Mouse (Mus musculus): ENCODE measurements around the gene Ctxn2.
"Not testable (repeated sequence)": the region's sequence is repeated elsewhere in the genome, so short reads cannot be mapped to it uniquely, and the experiment has no call there.

Gene Ctxn2

GRCm38 (mm10) chr2:125135903-125136811 lies at the start of gene Ctxn2:
Ctxn2 (plus strand) TSS chr2:125136692.
- peak; percentile 61 for DNase-seq (ENCODE audit: low read depth)

DNA sequence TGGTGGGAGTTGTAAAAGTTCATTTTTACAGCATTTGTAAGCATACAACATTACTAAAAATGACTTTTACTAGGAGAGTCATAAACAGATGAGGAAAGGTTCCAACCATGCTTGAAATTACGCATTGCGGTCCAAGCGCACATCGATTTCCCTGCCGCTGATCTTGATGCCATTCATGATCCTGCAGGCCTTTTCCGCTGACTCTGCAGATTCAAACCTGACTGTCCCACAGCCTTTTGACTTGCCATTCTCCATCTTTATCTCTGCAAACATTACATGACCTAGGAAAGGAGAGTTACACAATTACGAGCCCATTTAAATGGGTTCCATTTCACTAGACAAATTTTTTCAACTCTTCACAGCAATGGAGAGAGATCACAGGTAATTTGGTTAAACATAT lies 47.7 kb upstream of the Ctxn2 start:
- DNase-seq (ENCODE audit: low read depth): no peak

DNA sequence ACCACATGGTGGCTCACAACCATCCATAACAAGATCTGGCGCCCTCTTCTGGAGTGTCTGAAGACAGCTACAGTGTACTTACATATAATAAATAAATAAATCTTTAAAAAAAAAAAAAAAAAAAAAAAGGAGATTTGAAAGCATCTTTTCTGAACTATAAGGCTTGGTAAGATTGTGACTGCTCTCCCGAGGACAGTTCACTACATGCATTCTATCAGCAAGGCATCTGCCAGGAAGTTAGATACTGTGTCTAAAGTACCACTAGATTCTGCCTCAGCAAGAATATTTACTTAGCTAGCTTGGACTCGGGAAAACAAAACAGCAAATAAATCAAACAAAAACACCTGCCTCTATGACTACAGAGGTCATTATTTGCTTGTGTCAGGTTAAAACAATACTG lies 44.4 kb upstream of the Ctxn2 start:
- DNase-seq (ENCODE audit: low read depth): not testable (repeated sequence)

DNA sequence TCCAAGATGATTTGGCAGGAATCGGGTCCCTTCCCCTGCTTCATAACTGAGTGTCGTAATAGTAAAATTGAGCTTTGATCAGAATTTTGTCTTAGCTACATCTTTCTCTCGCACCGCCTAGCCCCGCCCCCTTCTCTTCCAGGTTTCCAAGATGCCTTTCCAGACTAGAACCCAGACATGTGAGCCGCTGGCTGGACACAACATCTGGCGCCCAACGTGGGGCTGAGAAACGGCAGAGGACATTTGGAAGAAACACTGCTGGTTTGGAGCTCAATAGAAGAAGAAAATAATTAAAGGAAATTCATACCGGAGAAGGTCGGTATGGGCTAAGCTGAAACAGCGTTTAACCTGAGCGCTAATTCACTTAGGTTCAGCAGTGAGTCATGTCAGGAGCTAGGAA lies 32.0 kb upstream of the Ctxn2 start:
- not testable (repeated sequence) for DNase-seq (ENCODE audit: low read depth)

DNA sequence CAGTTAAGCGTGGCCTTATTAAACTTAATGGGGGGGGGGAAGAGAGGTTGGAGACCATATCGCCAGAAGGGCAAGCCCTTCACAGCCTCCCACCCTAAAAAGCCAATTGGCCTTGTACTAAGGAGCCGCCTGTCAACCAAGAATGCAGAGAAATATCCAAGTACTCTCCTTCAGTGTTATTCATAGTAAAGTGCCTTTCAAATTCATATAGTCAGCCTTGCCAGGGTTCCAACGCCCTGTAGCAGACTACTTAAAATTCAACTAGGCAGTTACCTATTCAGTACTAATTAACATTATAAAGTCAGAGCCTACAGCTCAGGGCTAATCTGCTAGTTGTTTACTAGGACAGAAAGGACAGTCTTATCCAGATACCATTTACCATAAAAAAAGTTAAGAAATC lies 30.0 kb upstream of the Ctxn2 start:
- DNase-seq (ENCODE audit: low read depth): not testable (repeated sequence)

DNA sequence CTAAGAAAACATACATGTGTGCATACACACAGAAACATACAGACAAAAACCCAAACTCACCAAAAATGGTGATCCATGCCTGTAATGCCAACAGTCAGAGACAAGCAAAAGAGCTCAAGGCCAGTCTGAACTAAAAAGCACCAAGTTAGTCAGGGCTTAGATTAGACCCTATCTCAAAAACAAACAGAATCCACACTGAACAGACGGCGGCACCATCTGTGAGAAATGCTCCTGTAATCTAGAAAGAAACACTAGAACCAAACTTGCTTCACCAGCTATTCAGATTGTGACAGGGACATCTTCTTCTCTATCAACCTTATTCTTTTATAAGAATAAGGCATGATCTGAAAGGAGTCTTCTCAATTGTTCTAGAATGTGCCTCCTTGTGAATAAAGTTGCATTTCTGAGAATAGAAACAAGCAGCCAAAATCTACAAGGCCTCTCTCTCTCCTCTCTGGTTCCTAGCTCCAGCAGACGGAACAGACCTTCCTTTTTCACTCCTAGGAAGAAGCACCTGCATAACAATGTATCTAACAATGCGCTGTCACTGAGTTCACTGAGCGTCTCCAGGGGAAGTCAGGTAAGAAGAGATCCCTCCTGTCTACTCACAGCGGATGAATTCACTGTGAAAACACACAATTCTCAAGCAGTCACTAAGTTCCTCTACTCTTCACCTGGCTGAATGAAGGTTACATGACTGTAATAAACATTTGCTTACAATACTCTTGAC lies 16.9 kb upstream of the Ctxn2 start:
- no peak for DNase-seq (ENCODE audit: low read depth)

- peak; percentile 42 for DNase-seq (ENCODE audit: low read depth)
These were observed 14.2 kb upstream of the Ctxn2 start for GRCm38 (mm10) chr2:125122288-125122623.

DNA sequence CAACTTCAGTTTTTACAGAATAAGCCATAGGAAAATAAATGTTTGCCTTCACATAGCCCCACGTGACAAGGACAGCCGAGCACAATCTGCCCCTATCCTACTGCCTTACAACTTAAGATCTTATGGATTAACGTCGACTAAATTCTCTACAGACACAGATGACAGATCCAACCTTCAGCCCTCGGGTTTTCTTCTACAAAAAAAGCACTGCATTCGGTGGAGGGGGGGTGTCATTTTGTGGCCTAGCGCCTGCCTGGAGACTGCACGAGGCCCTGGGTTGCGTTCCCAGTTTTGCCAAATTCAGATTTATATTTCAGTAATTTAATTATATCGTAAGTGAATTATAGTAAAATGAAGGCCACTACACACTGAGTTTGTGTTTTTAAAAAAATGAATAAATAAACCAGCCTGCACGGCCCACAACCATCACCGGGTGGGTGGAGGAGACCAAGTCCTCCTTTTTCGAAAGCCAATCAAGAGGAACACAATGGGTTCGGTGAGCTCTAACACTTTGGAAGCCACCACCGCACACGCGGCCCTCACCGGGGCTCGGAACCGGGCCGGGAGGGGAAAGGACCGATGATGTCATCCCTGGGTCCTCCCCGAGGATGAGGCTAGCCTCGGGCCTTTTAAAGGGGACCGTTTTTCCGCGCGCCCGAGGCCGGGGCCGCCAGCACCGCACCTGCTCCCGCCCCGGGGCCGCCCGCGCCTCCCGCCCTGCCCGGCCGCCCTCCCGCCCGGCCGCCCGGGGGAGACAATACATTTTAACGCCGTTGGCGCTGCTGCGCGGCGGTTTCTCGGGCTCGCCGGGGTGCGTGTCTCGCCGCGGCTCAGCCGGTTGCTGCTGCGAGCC lies 13.6 kb upstream of the Ctxn2 start:
- peak; percentile 63 for DNase-seq (ENCODE audit: low read depth)

GRCm38 (mm10) chr2:125123477-125123852 lies 13.0 kb upstream of the Ctxn2 start, which contains the start of gene Myef2:
Myef2 (minus strand) TSS chr2:125123661.
- peak; percentile 91 for DNase-seq (ENCODE audit: low read depth)

- no peak for DNase-seq (ENCODE audit: low read depth)
These were observed 10.7 kb upstream of the Ctxn2 start for GRCm38 (mm10) chr2:125125824-125126223.

GRCm38 (mm10) chr2:125126792-125127191 lies 9.7 kb upstream of the Ctxn2 start:
- DNase-seq (ENCODE audit: low read depth): no peak

- DNase-seq (ENCODE audit: low read depth): no peak
These were observed 2.4 kb upstream of the Ctxn2 start for GRCm38 (mm10) chr2:125134113-125134512.

DNA sequence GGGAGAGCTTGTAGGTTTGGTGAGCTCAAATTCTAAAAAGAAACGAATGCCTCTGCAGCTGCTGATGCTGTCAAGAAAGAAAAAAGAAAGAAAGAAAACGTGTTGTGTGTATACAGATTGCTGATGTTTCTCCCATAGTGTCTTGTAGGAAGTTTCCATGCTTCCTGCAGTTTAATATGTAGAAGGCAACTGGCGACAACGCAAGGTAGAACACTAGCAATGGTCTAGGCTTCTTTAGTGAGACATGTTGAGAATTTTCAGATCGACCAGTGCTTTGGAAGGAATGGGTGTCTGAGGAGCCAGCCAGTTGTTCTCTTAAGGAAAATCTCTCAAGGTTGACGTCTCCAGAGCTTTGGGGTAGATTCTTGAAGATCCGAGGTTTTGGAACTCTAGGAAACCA lies 354 bp downstream of the Ctxn2 start:
- DNase-seq (ENCODE audit: low read depth): no peak

DNA sequence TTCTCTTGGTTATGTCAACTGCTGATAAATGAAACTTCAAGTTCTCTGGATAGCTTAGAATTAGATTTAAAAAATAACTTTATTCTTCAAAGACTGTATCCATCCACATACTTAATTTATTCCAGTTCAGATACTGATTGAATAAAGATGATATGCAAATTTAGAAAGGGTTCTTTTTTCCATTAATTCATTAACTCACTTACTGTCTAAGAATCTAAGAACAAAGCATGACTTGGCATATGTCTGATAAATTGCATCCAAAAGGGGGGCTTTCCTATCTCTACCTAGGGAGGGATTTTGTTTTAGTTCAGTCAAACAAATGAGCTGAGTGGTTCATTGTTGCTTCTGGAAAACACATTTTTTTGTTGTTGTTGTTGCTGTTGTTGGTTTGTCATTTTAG lies 5.8 kb downstream of the Ctxn2 start:
- no peak for DNase-seq (ENCODE audit: low read depth)

DNA sequence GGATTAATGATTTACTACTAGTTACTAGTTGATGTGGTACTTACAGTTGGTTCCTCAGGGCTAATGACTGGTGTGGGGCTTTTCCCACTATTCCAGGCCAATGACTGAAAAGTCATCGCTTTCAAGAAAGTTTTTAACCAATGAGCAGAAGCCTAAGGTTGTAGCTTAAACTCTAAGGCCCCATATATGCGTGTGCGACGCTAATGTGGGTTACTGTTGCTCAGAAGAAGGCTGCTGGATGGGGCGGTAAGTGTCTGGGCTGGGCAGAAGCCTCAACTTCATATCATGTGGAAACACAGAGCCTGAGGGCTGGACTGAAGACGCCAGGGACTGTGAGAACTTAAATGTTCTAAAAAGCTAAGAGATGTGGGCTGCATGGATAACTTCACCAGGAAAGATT lies 15.9 kb downstream of the Ctxn2 start, which contains the start of gene Slc12a1:
Gene Slc12a1, plus strand, starts transcription at position 118 of the 400 bp plus-strand sequence.
- DNase-seq (ENCODE audit: low read depth): no peak

DNA sequence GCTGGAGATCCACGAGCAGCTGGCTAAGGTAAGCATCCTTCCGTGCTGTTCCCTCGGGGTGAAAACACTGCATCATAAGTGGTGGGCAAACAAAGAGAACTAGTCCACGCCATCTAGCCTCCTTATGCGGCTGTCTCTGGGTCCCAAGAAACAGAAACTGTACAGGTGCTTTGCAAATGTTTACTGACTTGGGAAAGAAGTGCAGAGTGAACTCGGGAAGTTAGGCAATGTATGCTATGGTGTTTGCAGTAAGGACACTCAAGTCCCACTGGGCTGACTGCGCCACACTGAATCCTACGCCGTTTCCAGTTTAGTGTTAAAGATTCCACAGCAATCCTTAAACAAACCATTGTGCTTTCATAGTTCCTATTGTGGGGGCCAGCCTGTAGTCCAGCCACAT lies 17.8 kb downstream of the Ctxn2 start:
- no peak for DNase-seq (ENCODE audit: low read depth)

DNA sequence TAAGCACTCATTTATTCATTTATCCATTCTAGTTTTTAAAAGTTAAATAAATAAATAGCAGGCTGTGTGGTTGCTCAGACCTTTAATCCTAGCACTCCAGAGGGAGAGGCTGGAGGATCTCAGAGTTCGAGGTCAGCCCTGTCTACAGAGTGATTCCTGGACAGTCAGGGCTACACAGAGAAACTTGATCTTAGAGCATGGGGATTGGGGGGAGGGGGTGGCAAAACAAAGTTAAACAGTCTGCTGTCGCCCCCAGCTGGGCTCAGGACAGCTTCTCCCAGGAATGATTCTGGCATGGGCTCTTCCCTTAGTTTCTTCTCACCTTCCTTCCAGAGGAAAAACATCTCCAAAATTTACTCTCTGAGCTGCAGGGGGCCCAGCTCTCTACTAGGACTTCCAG lies 19.0 kb downstream of the Ctxn2 start:
- no peak for DNase-seq (ENCODE audit: low read depth)

GRCm38 (mm10) chr2:125162012-125162470 lies 25.5 kb downstream of the Ctxn2 start:
- no peak for DNase-seq (ENCODE audit: low read depth)

DNA sequence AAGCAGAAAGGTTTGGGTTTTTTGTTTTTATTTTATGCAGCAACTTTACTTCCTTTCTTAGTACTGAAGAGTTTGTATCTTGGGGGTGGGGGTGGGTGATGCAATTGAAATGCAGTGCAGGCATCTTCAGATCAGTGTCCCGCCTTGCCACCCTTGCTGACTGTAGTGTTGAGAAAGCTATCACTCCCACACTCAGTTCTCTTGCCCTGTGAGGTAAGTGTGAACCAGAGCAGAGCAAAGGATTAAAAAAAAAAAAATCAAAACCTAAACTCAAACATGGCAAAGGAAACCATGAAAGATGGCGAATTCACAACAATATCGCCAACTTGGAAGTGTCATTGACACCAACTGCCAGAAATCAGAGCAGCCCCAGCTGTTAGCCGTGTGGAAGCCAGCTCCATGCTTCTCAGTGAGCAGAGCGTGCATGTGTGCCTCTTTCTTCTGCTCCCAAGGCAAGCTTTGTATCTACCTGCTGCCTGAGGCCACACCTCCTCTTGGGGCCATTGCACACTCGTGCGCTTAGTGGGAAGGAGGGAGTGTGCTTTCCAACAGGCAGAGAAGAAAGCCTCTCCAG lies 41.8 kb downstream of the Ctxn2 start:
- no peak for DNase-seq (ENCODE audit: low read depth)

GRCm38 (mm10) chr2:125187904-125188303 lies 51.4 kb downstream of the Ctxn2 start:
- DNase-seq (ENCODE audit: low read depth): no peak

DNA sequence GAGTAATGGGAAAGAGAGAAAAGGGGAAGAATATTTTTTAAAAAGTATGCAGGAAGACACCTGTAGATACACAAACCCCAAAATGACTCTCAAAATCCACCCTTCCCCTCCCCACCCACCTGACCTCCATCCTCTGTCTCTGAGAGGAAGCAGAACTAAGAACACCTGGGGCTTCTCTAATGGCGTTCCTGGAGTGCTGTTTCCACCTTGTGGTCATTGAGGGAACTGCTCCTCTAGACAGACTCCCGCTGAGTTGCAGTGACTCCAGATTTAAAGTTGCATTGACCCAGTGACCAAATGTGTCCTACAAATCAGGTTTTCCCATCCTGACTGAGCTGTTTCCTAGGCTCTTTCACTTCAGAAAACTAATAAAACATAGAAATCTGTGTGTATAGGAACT lies 52.7 kb downstream of the Ctxn2 start:
- DNase-seq (ENCODE audit: low read depth): peak; percentile 70

DNA sequence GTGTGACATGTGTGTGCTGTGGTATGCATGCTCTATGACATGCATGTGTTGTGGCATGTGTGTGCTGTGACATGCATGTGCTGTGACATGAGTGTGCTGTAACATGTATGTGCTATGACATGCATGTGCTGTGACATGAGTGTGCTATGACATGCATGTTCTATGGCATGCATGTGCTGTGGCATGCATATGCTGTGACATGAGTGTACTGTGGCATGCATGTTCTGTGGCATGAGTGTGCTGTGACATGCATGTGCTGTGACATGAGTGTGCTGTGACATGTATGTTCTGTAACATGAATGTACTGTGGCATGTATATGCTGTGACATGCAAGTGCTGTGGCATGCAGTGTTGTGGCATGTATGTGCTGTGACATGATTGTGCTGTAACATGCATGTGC lies 56.4 kb downstream of the Ctxn2 start:
- no peak for DNase-seq (ENCODE audit: low read depth)
